Mouse (Mus musculus): ENCODE measurements around the gene Sult2a5.

DNA sequence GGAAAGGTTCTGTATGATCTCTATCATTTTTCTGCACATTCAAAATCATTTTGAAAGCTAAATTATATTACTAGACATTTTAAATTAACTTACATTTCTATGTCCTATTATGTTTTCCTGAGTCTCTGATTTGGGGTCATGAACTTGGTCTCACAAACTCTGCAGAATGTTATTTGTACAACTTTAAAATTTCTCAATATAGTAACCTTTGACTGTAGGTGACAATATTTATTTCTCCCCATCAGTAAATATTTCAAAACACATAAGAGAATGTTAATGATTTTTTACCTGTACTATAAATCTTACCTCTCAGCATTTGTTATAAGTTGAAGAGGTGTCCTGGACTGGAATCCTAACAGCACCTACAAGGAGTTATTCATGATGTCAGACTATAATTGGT is at the start of gene Sult2a5:
- TF ChIP-seq CTCF (IDR thresholded peaks at IDR 0.05; ENCODE audit: insufficient read depth, low read depth, low read length) (no peak), POLR2A (IDR thresholded peaks at IDR 0.05; ENCODE audit: insufficient read depth, low read depth, low read length) (no peak)

All from olfactory bulb, adult 2 months (tissue).